Mouse (Mus musculus) MEL (cell line): ENCODE measurements at regions not wholly inside any gene's neighbourhood (a gene's known extent, or its start where the extent isn't known, plus 50 kb on each side); places are given as distances from the start of the nearest gene placed in this dataset.

Experiments
- BHLHE40 ChIP-seq: IDR thresholded peaks from 2 replicates; pipeline ENCODE4 v1.6.1; 2012; ENCODE audit warnings: low read depth, mild to moderate bottlenecking, inconsistent platforms, low read length, improper control_type of control experiment, borderline replicate concordance
- CTCF ChIP-seq, 3 experiments: IDR thresholded peaks in 2 of 3; conservative IDR thresholded peaks in 1 of 3; 2 replicates each; pipeline ENCODE4 v1.5.1; 2011 to 2012; ENCODE audit warnings: low read length in 3 of 3, low read depth in 2 of 3, mild to moderate bottlenecking in 2 of 3, improper control_type of control experiment in 1 of 3, inconsistent platforms in 1 of 3, mixed read lengths in 1 of 3, moderate library complexity in 1 of 3; ENCODE audit not compliant: control insufficient read depth in 1 of 3, insufficient read depth in 1 of 3, poor library complexity in 1 of 3, severe bottlenecking in 1 of 3
- E2F4 ChIP-seq: IDR thresholded peaks from 2 replicates; pipeline ENCODE4 v1.6.1; 2011; ENCODE audit warnings: low read depth, low read length, improper control_type of control experiment, borderline replicate concordance
- MYC ChIP-seq: IDR thresholded peaks from 2 replicates; pipeline ENCODE4 v1.6.1; 2011; ENCODE audit warnings: low read depth, mild to moderate bottlenecking, low read length, improper control_type of control experiment, moderate library complexity
- POLR2AphosphoS5 ChIP-seq: IDR thresholded peaks from 2 replicates; pipeline ENCODE4 v1.6.1; 2012; ENCODE audit warnings: low read depth, borderline replicate concordance, mild to moderate bottlenecking, inconsistent platforms, low read length, moderate library complexity, mixed read lengths

DNA sequence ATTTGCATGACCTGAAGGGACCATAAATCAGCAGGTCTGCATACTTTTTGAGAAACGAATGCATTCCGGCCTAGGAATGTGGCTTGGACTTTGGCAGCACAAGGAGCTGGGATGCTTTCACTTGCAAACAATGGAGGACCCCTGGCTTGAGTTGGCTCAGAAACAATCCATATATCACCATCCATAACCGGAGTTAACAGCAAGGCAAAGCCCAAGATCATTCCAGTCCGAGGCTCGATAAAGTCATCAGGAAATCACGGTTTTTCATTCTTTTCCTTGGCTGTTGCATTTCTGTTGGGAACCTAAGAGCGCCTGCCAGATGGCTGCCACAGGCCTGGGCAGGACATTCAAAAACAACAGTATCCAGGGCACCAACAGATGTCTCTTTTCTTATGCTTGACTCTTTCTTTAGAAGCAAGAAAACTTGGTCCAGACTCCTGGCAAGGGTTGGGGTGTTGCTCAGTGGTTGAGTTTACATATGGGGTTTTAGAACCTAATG lies 198.5 kb downstream of the Fam43a start:
- no peak for TF ChIP-seq CTCF (IDR thresholded peaks at IDR 0.05 in 2 of 3, conservative IDR thresholded peaks at IDR 0.05 in 1 of 3; ENCODE audit: control insufficient read depth in 1 of 3, insufficient read depth in 1 of 3, low read depth in 2 of 3, low read length in 3 of 3, poor library complexity in 1 of 3, severe bottlenecking in 1 of 3)
- no peak for TF ChIP-seq MYC
- no peak for TF ChIP-seq E2F4
- no peak for TF ChIP-seq BHLHE40
- TF ChIP-seq POLR2AphosphoS5 = no peak
